Mouse (Mus musculus) limb, embryonic 10.5 days (tissue): ENCODE results near the gene Serpina3n. TPM values are rescaled to one million over a fixed set of nuclear protein-coding genes. Genes with fewer than 3 reads are reported as not detected.
"Not testable (repeated sequence)": the region's sequence is repeated elsewhere in the genome, so short reads cannot be mapped to it uniquely, and the experiment has no call there.

Experiments used
- DNase-seq: peaks from one replicate; pipeline ENCODE4 v3.0.0-alpha.2; 2017; ENCODE audit warnings: low spot score
- H3K27ac ChIP-seq: fragments of 300-500 bp; sonication (generic); 2 replicates; pipeline ENCODE4 v1.5.1; 2016; ENCODE audit warnings: mild to moderate bottlenecking
- H3K27me3 ChIP-seq: fragments of 300-500 bp; sonication (generic); 2 replicates; pipeline ENCODE4 v1.6.1; 2016; ENCODE audit warnings: low read depth, mild to moderate bottlenecking; ENCODE audit not compliant: poor library complexity, severe bottlenecking
- H3K36me3 ChIP-seq: fragments of 300-500 bp; sonication (generic); 2 replicates; pipeline ENCODE4 v1.6.1; 2016; ENCODE audit warnings: mild to moderate bottlenecking, moderate library complexity
- H3K4me1 ChIP-seq: fragments of 300-500 bp; sonication (generic); 2 replicates; pipeline ENCODE4 v1.6.1; 2016
- H3K4me3 ChIP-seq: fragments of 300-500 bp; sonication (generic); 2 replicates; pipeline ENCODE4 v1.5.1; 2016; ENCODE audit warnings: mild to moderate bottlenecking, moderate library complexity
- H3K9me3 ChIP-seq: fragments of 300-500 bp; sonication (generic); replicated peaks from 2 replicates; pipeline ENCODE4 v1.6.1; 2016; ENCODE audit warnings: mild to moderate bottlenecking
- WGBS: fragments of 180-500 bp; shearing (Covaris S2); methylation state at CpG from one replicate; pipeline ENCODE4 v1.1.7; 2016; 5-methylcytosine and 5-hydroxymethylcytosine counted together
- polyA plus RNA-seq: library from polyadenylated mRNA; unstranded; fragments of >200 nt; fragmentation: Nextera tagmentation; extraction: Ambion mirVana; gene quantifications from 2 replicates; pipeline ENCODE4 v1.2.1, GENCODE M21; 2016

Gene Serpina3n
- polyA plus RNA-seq, result not detected in 2 replicates

GRCm38 (mm10) chr12:104406454-104406885, at the start of gene Serpina3n:
Serpina3n (plus strand) TSS chr12:104406729.
- no peaks in the 10 kb centered on the region for H3K27me3 ChIP-seq
- no peaks in the 10 kb centered on the region for H3K36me3 ChIP-seq
- no peaks in the 10 kb centered on the region for H3K4me1 ChIP-seq
- DNase-seq, result no peak
- WGBS, result 76% methylated on average over 4 of the region's 4 CpGs
- no peaks in the 10 kb centered on the region for H3K9me3 ChIP-seq
- H3K27ac ChIP-seq, result no peak within 1 kb of the TSS
- no peak within 1 kb of the TSS for H3K4me3 ChIP-seq

GRCm38 (mm10) chr12:104369986-104370385, 36.5 kb upstream of the Serpina3n start:
- H3K9me3 ChIP-seq, result no peaks in the 10 kb centered on the region
- H3K27me3 ChIP-seq, result no peaks in the 10 kb centered on the region
- WGBS, result 88% methylated on average over 3 of the region's 3 CpGs
- no peaks in the 10 kb centered on the region for H3K36me3 ChIP-seq
- no peaks in the 10 kb centered on the region for H3K4me1 ChIP-seq
- H3K4me3 ChIP-seq, result no peak overlapping the region
- no peak overlapping the region for H3K27ac ChIP-seq
- no peak for DNase-seq

DNA sequence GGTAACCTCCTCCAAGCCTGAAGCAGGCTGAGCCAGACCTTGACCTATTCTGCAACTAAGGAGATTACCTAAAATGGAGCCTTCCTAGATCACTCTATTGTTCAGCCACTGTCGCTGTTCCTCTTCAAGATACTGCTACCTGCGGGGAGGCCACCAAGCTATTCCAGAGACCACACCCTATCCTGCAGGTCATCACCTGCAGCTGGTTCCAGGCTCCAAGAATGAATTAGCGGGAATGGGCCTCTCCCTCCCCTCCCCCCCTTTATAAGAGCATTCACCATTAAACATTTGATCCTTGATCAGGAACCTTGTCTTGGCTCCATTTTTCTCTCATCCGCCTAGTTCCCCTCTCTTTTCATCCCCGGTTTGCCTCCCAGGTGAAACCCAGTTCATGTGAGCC, 29.4 kb upstream of the Serpina3n start:
- H3K27ac ChIP-seq, DNase-seq, H3K4me3 ChIP-seq, H3K27me3 ChIP-seq, H3K4me1 ChIP-seq, H3K36me3 ChIP-seq, H3K9me3 ChIP-seq: not testable (repeated sequence)
- 72% methylated on average over 5 of the region's 5 CpGs for WGBS

DNA sequence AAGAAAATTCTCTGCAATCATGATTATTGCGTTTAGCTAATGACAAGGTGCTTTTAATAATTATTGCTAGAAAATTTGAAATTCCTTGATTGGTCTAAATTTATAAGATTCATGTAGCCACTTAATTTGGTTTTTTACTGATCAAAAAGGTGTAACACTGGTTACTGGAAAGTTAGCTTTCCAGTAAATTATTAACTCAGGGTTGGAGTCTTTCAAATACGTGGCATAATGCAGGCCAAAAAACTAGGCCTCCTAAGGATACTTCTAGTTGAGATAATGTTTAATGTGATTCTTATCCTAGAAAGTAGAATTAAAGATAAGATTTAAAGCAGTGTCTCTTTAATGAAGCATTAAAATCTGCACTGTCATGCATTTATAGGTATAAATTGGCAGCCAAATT, 28.2 kb upstream of the Serpina3n start:
- not testable (repeated sequence) for H3K27ac ChIP-seq, H3K27me3 ChIP-seq, H3K9me3 ChIP-seq, DNase-seq, H3K36me3 ChIP-seq, H3K4me3 ChIP-seq, H3K4me1 ChIP-seq
- WGBS, result 76% methylated on average over 2 of the region's 2 CpGs

- not testable (repeated sequence) for H3K36me3 ChIP-seq, DNase-seq, H3K4me1 ChIP-seq, H3K9me3 ChIP-seq, H3K27me3 ChIP-seq, H3K27ac ChIP-seq, H3K4me3 ChIP-seq
- WGBS, result 53% methylated on average over 5 of the region's 5 CpGs
These were observed 27.7 kb upstream of the Serpina3n start for GRCm38 (mm10) chr12:104378815-104379214.

- 95% methylated on average over 11 of the region's 11 CpGs for WGBS
- Histone ChIP-seq H3K36me3 (no peaks in the 10 kb centered on the region), H3K4me3 (no peak overlapping the region), H3K27me3 (no peaks in the 10 kb centered on the region), H3K9me3 (no peaks in the 10 kb centered on the region), H3K4me1 (no peaks in the 10 kb centered on the region), H3K27ac (no peak overlapping the region)
- DNase-seq, result no peak
These were observed 26.7 kb upstream of the Serpina3n start for GRCm38 (mm10) chr12:104379856-104380255.

- not testable (repeated sequence) for H3K27ac ChIP-seq, DNase-seq
These were observed 25.4 kb upstream of the Serpina3n start for GRCm38 (mm10) chr12:104381071-104381604.

GRCm38 (mm10) chr12:104385987-104386386, 20.5 kb upstream of the Serpina3n start:
- H3K9me3 ChIP-seq, H3K27ac ChIP-seq, H3K27me3 ChIP-seq, DNase-seq, H3K4me3 ChIP-seq, H3K4me1 ChIP-seq, H3K36me3 ChIP-seq: not testable (repeated sequence)

More at GRCm38 (mm10) chr12:104381071-104381604, 25.4 kb upstream of the Serpina3n start:
- not testable (repeated sequence) for H3K27me3 ChIP-seq, H3K4me1 ChIP-seq, H3K9me3 ChIP-seq, H3K4me3 ChIP-seq, H3K36me3 ChIP-seq
- WGBS, result 89% methylated on average over 8 of the region's 8 CpGs

GRCm38 (mm10) chr12:104386878-104387277, 19.7 kb upstream of the Serpina3n start:
- H3K36me3 ChIP-seq, H3K27me3 ChIP-seq, H3K27ac ChIP-seq, H3K4me1 ChIP-seq, H3K9me3 ChIP-seq, H3K4me3 ChIP-seq, DNase-seq: not testable (repeated sequence)
- WGBS, result 76% methylated on average over 2 of the region's 2 CpGs

DNA sequence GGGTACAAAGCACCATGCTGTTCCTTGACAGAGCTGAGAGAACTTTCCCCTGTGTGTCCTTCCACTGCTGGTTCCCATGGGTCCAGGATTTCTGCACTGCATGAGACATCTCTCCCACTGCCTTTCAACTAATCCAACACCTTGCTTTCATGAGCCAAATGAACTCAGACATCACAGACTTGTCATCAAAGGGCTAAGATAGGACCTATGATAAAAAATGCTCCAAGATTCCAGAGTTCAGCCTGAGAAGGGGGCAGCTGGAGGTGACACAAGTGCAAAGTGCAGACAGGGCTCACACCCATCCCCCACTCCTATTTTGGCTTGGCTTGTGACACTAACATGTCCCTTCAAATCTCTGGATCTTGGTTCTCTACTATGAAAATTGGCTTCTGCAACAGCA, 18.1 kb upstream of the Serpina3n start:
- H3K4me3 ChIP-seq, result no peak overlapping the region
- H3K27me3 ChIP-seq, result no peaks in the 10 kb centered on the region
- H3K9me3 ChIP-seq, result no peaks in the 10 kb centered on the region
- no peaks in the 10 kb centered on the region for H3K36me3 ChIP-seq
- H3K27ac ChIP-seq, result no peak overlapping the region
- H3K4me1 ChIP-seq, result no peaks in the 10 kb centered on the region
- peak; percentile 16 for DNase-seq

DNA sequence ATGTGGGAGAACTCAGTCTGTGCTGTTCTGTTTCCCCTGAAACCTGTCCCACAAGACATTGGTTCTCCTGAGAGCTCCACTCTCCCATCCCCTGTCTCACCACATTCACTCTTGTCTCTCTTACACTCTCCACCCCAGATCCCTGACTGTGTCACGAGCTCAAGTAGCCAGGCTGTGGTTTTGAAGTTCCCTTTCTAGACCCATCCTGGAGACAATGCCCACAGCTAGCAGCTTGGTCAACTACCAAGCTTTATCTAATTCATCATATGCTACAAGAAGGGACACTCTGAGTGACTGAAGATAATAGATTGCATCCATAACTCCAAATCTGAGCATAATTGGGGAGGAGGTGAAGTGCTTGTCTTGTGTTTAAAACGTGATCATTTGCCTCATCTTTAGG, 15.5 kb upstream of the Serpina3n start:
- 80% methylated on average over 2 of the region's 2 CpGs for WGBS

DNA sequence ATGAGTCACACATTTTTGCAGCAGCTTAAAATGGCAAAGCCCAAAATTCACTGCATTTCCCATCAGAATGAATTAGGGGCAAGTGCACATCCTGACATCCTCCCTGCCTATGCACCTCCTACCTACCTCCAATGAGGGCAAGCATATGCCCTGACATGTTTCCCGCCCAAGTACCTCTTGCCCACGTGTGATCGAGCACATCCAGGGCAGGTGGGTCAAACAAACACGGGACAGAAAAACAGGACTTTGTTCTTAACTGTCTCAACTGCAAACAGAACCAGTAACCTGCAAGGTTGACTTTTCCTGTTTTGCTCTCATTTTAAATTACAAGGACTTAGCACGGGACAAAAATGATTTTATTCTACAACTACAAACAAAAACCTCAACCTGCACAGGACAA, 2.6 kb upstream of the Serpina3n start:
- no peak for DNase-seq
- 80% methylated on average over 5 of the region's 5 CpGs for WGBS
- Histone ChIP-seq H3K36me3 (no peaks in the 10 kb centered on the region), H3K9me3 (no peaks in the 10 kb centered on the region), H3K4me3 (no peak overlapping the region), H3K27me3 (no peaks in the 10 kb centered on the region), H3K4me1 (no peaks in the 10 kb centered on the region), H3K27ac (no peak overlapping the region)

More for the DNA sequence above, 15.5 kb upstream of the Serpina3n start:
- not testable (repeated sequence) for H3K4me3 ChIP-seq, H3K4me1 ChIP-seq, H3K27me3 ChIP-seq, H3K9me3 ChIP-seq, H3K36me3 ChIP-seq, H3K27ac ChIP-seq
- DNase-seq, result peak; percentile 14

DNA sequence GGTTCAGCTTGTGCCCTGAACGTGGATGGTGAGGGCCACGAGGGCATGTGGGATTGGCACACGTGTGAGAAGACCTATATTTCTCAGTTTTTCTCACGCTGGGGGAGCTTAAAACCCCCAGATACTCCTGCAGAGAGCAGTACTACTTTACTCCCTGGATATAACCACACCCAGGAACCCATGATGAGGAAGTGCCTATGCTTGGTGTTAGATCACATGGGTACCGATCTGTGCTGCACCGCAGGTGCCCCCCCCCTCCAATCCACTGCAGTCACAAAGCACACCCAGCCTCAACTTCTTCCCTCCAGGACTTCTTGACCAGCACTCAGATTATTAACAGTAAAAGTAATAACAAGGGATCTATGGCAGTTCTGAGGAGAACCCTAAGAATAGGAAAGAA, 6.0 kb downstream of the Serpina3n start:
- WGBS, result 85% methylated on average over 6 of the region's 6 CpGs
- Histone ChIP-seq H3K36me3 (no peaks in the 10 kb centered on the region), H3K27me3 (no peaks in the 10 kb centered on the region), H3K4me3 (no peak overlapping the region), H3K9me3 (no peaks in the 10 kb centered on the region), H3K27ac (no peak overlapping the region), H3K4me1 (peaks cover 6% of the 10 kb centered on the region)
- no peak for DNase-seq

- no peak for DNase-seq
- WGBS, result 72% methylated on average over 2 of the region's 2 CpGs
- no peaks in the 10 kb centered on the region for H3K27me3 ChIP-seq
- H3K36me3 ChIP-seq, result no peaks in the 10 kb centered on the region
- H3K4me1 ChIP-seq, result peaks cover 16% of the 10 kb centered on the region
- no peaks in the 10 kb centered on the region for H3K9me3 ChIP-seq
- no peak overlapping the region for H3K4me3 ChIP-seq
- no peak overlapping the region for H3K27ac ChIP-seq
These were observed 8.0 kb downstream of the Serpina3n start for GRCm38 (mm10) chr12:104414576-104414975.
